Mouse (Mus musculus) cerebellum, adult 2 months (tissue): ENCODE measurements at regions not wholly inside any gene's neighbourhood (a gene's known extent, or its start where the extent isn't known, plus 50 kb on each side); places are given as distances from the start of the nearest gene placed in this dataset.

Experiments
- CTCF ChIP-seq: fragments of 200-500 bp; IDR thresholded peaks from 2 replicates; pipeline ENCODE4 v1.5.1; 2011; ENCODE audit warnings: low read depth, mild to moderate bottlenecking, control low read depth, low read length, moderate library complexity, borderline replicate concordance; ENCODE audit not compliant: insufficient read depth
- POLR2A ChIP-seq: fragments of 200-500 bp; IDR thresholded peaks from 2 replicates; pipeline ENCODE4 v1.6.1; 2011; ENCODE audit warnings: low read length, control low read depth, borderline replicate concordance; ENCODE audit not compliant: insufficient read depth

DNA sequence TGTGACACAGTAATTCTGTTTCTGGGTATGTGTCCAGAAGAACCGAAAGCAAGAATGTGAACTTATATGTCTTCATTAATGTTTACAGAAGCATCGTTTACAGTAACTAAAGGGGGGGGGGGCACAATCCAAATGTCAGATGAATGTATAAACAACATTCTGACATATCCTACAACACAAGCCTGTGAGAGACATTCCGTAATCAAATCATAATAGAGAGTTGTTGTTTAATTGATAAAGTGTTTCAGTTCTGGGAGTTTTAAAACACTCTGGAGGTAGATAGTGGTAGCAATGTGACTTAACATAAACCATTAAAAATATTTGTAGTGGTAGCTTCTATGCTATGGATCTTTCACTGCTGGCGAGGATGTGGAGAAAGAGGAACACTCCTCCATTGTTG, 71.6 kb upstream of the Rnaseh2b start:
- TF ChIP-seq CTCF, result no peak
- no peak for TF ChIP-seq POLR2A
